Mouse (Mus musculus) cerebellum, adult (tissue): ENCODE measurements at regions not wholly inside any gene's neighbourhood (a gene's known extent, or its start where the extent isn't known, plus 50 kb on each side); places are given as distances from the start of the nearest gene placed in this dataset.

Experiments used
- ATAC-seq: cut with Nextera tagmentation; 2 replicates; pipeline ENCODE4 v1.9.2; 2017; ENCODE audit warnings: mild to moderate bottlenecking, moderate library complexity, mixed read lengths; ENCODE audit not compliant: insufficient number of reproducible peaks, low FRiP score, low TSS enrichment

GRCm38 (mm10) chr14:39869218-39869617, 396.3 kb upstream of the Nrg3 start:
- ATAC-seq, result no peak

GRCm38 (mm10) chr14:39867163-39867562, 394.3 kb upstream of the Nrg3 start:
- ATAC-seq, result no peak

- no peak for ATAC-seq
These were observed 387.3 kb upstream of the Nrg3 start for GRCm38 (mm10) chr14:39860141-39860540.

GRCm38 (mm10) chr14:39859294-39859693, 386.4 kb upstream of the Nrg3 start:
- peak; percentile 56; the same call in 1 of the 2 replicates for ATAC-seq

- no peak for ATAC-seq
These were observed 380.1 kb upstream of the Nrg3 start for GRCm38 (mm10) chr14:39853001-39853400.

GRCm38 (mm10) chr14:39852526-39852925, 379.6 kb upstream of the Nrg3 start:
- no peak for ATAC-seq
